Mouse (Mus musculus) neural tube, embryonic 12.5 days (tissue): ENCODE measurements around the gene Aloxe3. TPM values are rescaled to one million over a fixed set of nuclear protein-coding genes. Genes with fewer than 3 reads are reported as not detected.

Experiments
- ATAC-seq: fragments of 200-750 bp; cut with Nextera tagmentation; 2 replicates; pipeline ENCODE4 v1.8.0; 2017; ENCODE audit warnings: low read depth, mild to moderate bottlenecking, moderate TSS enrichment, moderate library complexity; ENCODE audit not compliant: low FRiP score
- H3K27ac ChIP-seq: fragments of 300-500 bp; sonication (generic); 2 replicates; pipeline ENCODE4 v1.5.1; 2016
- H3K27me3 ChIP-seq: fragments of 300-500 bp; sonication (generic); replicated peaks from 2 replicates; pipeline ENCODE4 v1.6.1; 2016; ENCODE audit warnings: mild to moderate bottlenecking
- H3K36me3 ChIP-seq: fragments of 300-500 bp; sonication (generic); 2 replicates; pipeline ENCODE4 v1.6.1; 2016; ENCODE audit warnings: mild to moderate bottlenecking
- H3K4me1 ChIP-seq: fragments of 300-500 bp; sonication (generic); 2 replicates; pipeline ENCODE4 v1.6.1; 2016
- H3K4me2 ChIP-seq: fragments of 300-500 bp; sonication (generic); replicated peaks from 2 replicates; pipeline ENCODE4 v1.6.1; 2016; ENCODE audit warnings: mild to moderate bottlenecking
- H3K4me3 ChIP-seq: fragments of 300-500 bp; sonication (generic); 2 replicates; pipeline ENCODE4 v1.5.1; 2016
- H3K9ac ChIP-seq: fragments of 300-500 bp; sonication (generic); 2 replicates; pipeline ENCODE4 v1.6.1; 2016; ENCODE audit warnings: mild to moderate bottlenecking
- H3K9me3 ChIP-seq: fragments of 300-500 bp; sonication (generic); 2 replicates; pipeline ENCODE4 v1.6.1; 2016; ENCODE audit warnings: mild to moderate bottlenecking
- WGBS: fragments of 180-500 bp; shearing (Covaris S2); methylation state at CpG from one replicate; pipeline ENCODE4 v1.1.7; 2016; 5-methylcytosine and 5-hydroxymethylcytosine counted together
- polyA plus RNA-seq: library from polyadenylated mRNA; unstranded; fragments of >200 nt; fragmentation: Nextera tagmentation; extraction: Ambion mirVana; gene quantifications from 2 replicates; pipeline ENCODE4 v1.2.1, GENCODE M21; 2016

The Aloxe3 gene
- polyA plus RNA-seq, result 0.65 TPM in 1 of 2 replicates, not detected in the other

GRCm38 (mm10) chr11:69125852-69125918 lies at the start of gene Aloxe3:
Gene Aloxe3 (plus strand): TSS chr11:69125896.
- 3% methylated on average over 3 of the region's 3 CpGs for WGBS
- ATAC-seq, result no peak
- Histone ChIP-seq H3K4me2 (peak within 1 kb of the TSS; percentile 88), H3K27me3 (peaks cover 7% of the 10 kb centered on the region; the same call in 1 of the 2 replicates), H3K9ac (peak within 1 kb of the TSS; percentile 49), H3K27ac (no peak within 1 kb of the TSS), H3K9me3 (no peaks in the 10 kb centered on the region), H3K4me3 (peak within 1 kb of the TSS; percentile 57), H3K36me3 (no peaks in the 10 kb centered on the region), H3K4me1 (peaks cover 19% of the 10 kb centered on the region)

GRCm38 (mm10) chr11:69076572-69076971 lies 49.1 kb upstream of the Aloxe3 start:
- Histone ChIP-seq H3K4me2 (no peak overlapping the region), H3K4me3 (no peak overlapping the region), H3K4me1 (peaks cover 8% of the 10 kb centered on the region; the same call in 1 of the 2 replicates), H3K36me3 (no peaks in the 10 kb centered on the region), H3K9ac (no peak overlapping the region), H3K9me3 (no peaks in the 10 kb centered on the region), H3K27me3 (no peaks in the 10 kb centered on the region), H3K27ac (no peak overlapping the region)
- no peak for ATAC-seq
- 69% methylated on average over 5 of the region's 5 CpGs for WGBS

GRCm38 (mm10) chr11:69077316-69077715 lies 48.4 kb upstream of the Aloxe3 start:
- Histone ChIP-seq H3K27me3 (no peaks in the 10 kb centered on the region), H3K4me2 (no peak overlapping the region), H3K36me3 (no peaks in the 10 kb centered on the region), H3K9me3 (no peaks in the 10 kb centered on the region), H3K4me1 (peaks cover 2% of the 10 kb centered on the region; the same call in 1 of the 2 replicates), H3K27ac (no peak overlapping the region), H3K4me3 (no peak overlapping the region), H3K9ac (no peak overlapping the region)
- WGBS, result 89% methylated on average over 9 of the region's 9 CpGs
- no peak for ATAC-seq

GRCm38 (mm10) chr11:69078041-69078440 lies 47.7 kb upstream of the Aloxe3 start:
- no peak overlapping the region for H3K9ac ChIP-seq
- H3K4me3 ChIP-seq, result no peak overlapping the region
- no peaks in the 10 kb centered on the region for H3K9me3 ChIP-seq
- no peaks in the 10 kb centered on the region for H3K4me1 ChIP-seq
- H3K36me3 ChIP-seq, result no peaks in the 10 kb centered on the region
- H3K27ac ChIP-seq, result no peak overlapping the region
- 73% methylated on average over 6 of the region's 6 CpGs for WGBS
- H3K27me3 ChIP-seq, result no peaks in the 10 kb centered on the region
- H3K4me2 ChIP-seq, result no peak overlapping the region
- ATAC-seq, result no peak

- Histone ChIP-seq H3K4me2 (no peak overlapping the region), H3K4me3 (no peak overlapping the region), H3K9me3 (no peaks in the 10 kb centered on the region), H3K4me1 (no peaks in the 10 kb centered on the region), H3K9ac (no peak overlapping the region), H3K27me3 (no peaks in the 10 kb centered on the region), H3K36me3 (no peaks in the 10 kb centered on the region), H3K27ac (no peak overlapping the region)
- WGBS, result 75% methylated on average over 5 of the region's 5 CpGs
- ATAC-seq, result no peak
Observed at GRCm38 (mm10) chr11:69078805-69079438, 46.8 kb upstream of the Aloxe3 start.

- Histone ChIP-seq H3K9me3 (no peaks in the 10 kb centered on the region), H3K4me1 (no peaks in the 10 kb centered on the region), H3K36me3 (no peaks in the 10 kb centered on the region), H3K4me3 (no peak overlapping the region), H3K9ac (no peak overlapping the region), H3K27me3 (no peaks in the 10 kb centered on the region), H3K27ac (no peak overlapping the region), H3K4me2 (no peak overlapping the region)
- WGBS, result 82% methylated on average over 15 of the region's 15 CpGs
- ATAC-seq, result no peak
Observed at GRCm38 (mm10) chr11:69080102-69080854, 45.4 kb upstream of the Aloxe3 start.

GRCm38 (mm10) chr11:69080855-69081222 lies 44.9 kb upstream of the Aloxe3 start:
- Histone ChIP-seq H3K36me3 (no peaks in the 10 kb centered on the region), H3K4me1 (no peaks in the 10 kb centered on the region), H3K4me3 (no peak overlapping the region), H3K4me2 (no peak overlapping the region), H3K27me3 (no peaks in the 10 kb centered on the region), H3K9ac (no peak overlapping the region), H3K27ac (no peak overlapping the region), H3K9me3 (no peaks in the 10 kb centered on the region)
- no peak for ATAC-seq
- WGBS, result 90% methylated on average over 8 of the region's 8 CpGs

- H3K4me3 ChIP-seq, result no peak overlapping the region
- no peak for ATAC-seq
- H3K27me3 ChIP-seq, result no peaks in the 10 kb centered on the region
- H3K4me2 ChIP-seq, result no peak overlapping the region
- H3K9me3 ChIP-seq, result no peaks in the 10 kb centered on the region
- no peaks in the 10 kb centered on the region for H3K36me3 ChIP-seq
- WGBS, result 88% methylated on average over 7 of the region's 7 CpGs
- no peak overlapping the region for H3K27ac ChIP-seq
- no peak overlapping the region for H3K9ac ChIP-seq
- H3K4me1 ChIP-seq, result no peaks in the 10 kb centered on the region
Observed at GRCm38 (mm10) chr11:69081613-69082012, 44.1 kb upstream of the Aloxe3 start.

- no peak for ATAC-seq
- 0 out of 2 replicates have a peak, but pooled peaks cover 7% of the 10 kb centered on the region for H3K36me3 ChIP-seq
- no peak overlapping the region for H3K9ac ChIP-seq
- H3K4me3 ChIP-seq, result no peak overlapping the region
- H3K27ac ChIP-seq, result no peak overlapping the region
- no peaks in the 10 kb centered on the region for H3K27me3 ChIP-seq
- WGBS, result 70% methylated on average over 6 of the region's 6 CpGs
- H3K4me1 ChIP-seq, result peaks cover 22% of the 10 kb centered on the region
- H3K9me3 ChIP-seq, result no peaks in the 10 kb centered on the region
- no peak overlapping the region for H3K4me2 ChIP-seq
Observed at GRCm38 (mm10) chr11:69085608-69086007, 40.1 kb upstream of the Aloxe3 start.

- Histone ChIP-seq H3K4me2 (no peak overlapping the region), H3K9me3 (no peaks in the 10 kb centered on the region), H3K27me3 (no peaks in the 10 kb centered on the region), H3K4me3 (no peak overlapping the region), H3K4me1 (peaks cover 25% of the 10 kb centered on the region), H3K36me3 (peaks cover 9% of the 10 kb centered on the region), H3K9ac (no peak overlapping the region), H3K27ac (no peak overlapping the region)
- no peak for ATAC-seq
- WGBS, result 68% methylated on average over 6 of the region's 6 CpGs
Observed at GRCm38 (mm10) chr11:69086390-69086789, 39.3 kb upstream of the Aloxe3 start.

GRCm38 (mm10) chr11:69087082-69087481 lies 38.6 kb upstream of the Aloxe3 start:
- Histone ChIP-seq H3K4me2 (0 out of 2 replicates have a peak overlapping the region, but pooled peaks have one; percentile 96), H3K4me1 (peaks cover 31% of the 10 kb centered on the region), H3K9ac (no peak overlapping the region), H3K9me3 (no peaks in the 10 kb centered on the region), H3K36me3 (peaks cover 16% of the 10 kb centered on the region), H3K27ac (no peak overlapping the region), H3K27me3 (no peaks in the 10 kb centered on the region), H3K4me3 (no peak overlapping the region)
- ATAC-seq, result no peak
- WGBS, result 37% methylated on average over 4 of the region's 4 CpGs

- H3K4me2 ChIP-seq, result peak overlapping the region; percentile 96
- H3K9me3 ChIP-seq, result no peaks in the 10 kb centered on the region
- H3K4me3 ChIP-seq, result no peak overlapping the region
- WGBS, result 64% methylated on average over 2 of the region's 2 CpGs
- ATAC-seq, result no peak
- peaks cover 17% of the 10 kb centered on the region for H3K36me3 ChIP-seq
- peaks cover 34% of the 10 kb centered on the region for H3K4me1 ChIP-seq
- 0 out of 2 replicates have a peak overlapping the region, but pooled peaks have one; percentile 91 for H3K27ac ChIP-seq
- peak overlapping the region; percentile 100 for H3K9ac ChIP-seq
- H3K27me3 ChIP-seq, result no peaks in the 10 kb centered on the region
Observed at GRCm38 (mm10) chr11:69087597-69087996, 38.1 kb upstream of the Aloxe3 start.
